Mouse (Mus musculus) C2C12 (cell line): ENCODE results near the gene Olfr683. TPM values are rescaled to one million over a fixed set of nuclear protein-coding genes. Genes with fewer than 3 reads are reported as not detected.

Experiments
- polyA plus RNA-seq: library from polyadenylated mRNA; unstranded; fragments of >200 nt; fragmentation: generic; extraction: Trizol; gene quantifications from one replicate; pipeline ENCODE4 v1.2.1, GENCODE M21; 2012; ENCODE audit warnings: missing spikeins

Gene Olfr683
- polyA plus RNA-seq, 1 experiment: not detected

Other genes starting within 250 kb of the Olfr683 start
- gene Olfr667, start 225.5 kb downstream of the Olfr683 start, polyA plus RNA-seq: not detected
- gene Olfr668, start 219.0 kb downstream of the Olfr683 start, polyA plus RNA-seq: not detected
- gene Olfr669, start 212.8 kb downstream of the Olfr683 start, polyA plus RNA-seq: not detected
- gene Olfr670, start 184.4 kb downstream of the Olfr683 start, polyA plus RNA-seq: not detected
- gene Olfr671, start 167.9 kb downstream of the Olfr683 start, polyA plus RNA-seq: not detected
- not detected for gene Olfr672, start 145.0 kb downstream of the Olfr683 start, polyA plus RNA-seq
- not detected for gene Olfr675, start 118.6 kb downstream of the Olfr683 start, polyA plus RNA-seq
- gene Olfr676, start 114.3 kb downstream of the Olfr683 start, polyA plus RNA-seq: not detected
- not detected for gene Olfr677, start 95.6 kb downstream of the Olfr683 start, polyA plus RNA-seq
- gene Olfr678, start 82.5 kb downstream of the Olfr683 start, polyA plus RNA-seq: not detected
- gene Olfr679, start 65.8 kb downstream of the Olfr683 start, polyA plus RNA-seq: not detected
- not detected for gene Olfr680-ps1, start 54.2 kb downstream of the Olfr683 start, polyA plus RNA-seq
- gene Olfr681, start 30.2 kb downstream of the Olfr683 start, polyA plus RNA-seq: not detected
- not detected for gene Olfr684, start 16.6 kb upstream of the Olfr683 start, polyA plus RNA-seq
- gene Olfr685, start 39.0 kb upstream of the Olfr683 start, polyA plus RNA-seq: not detected
- not detected for gene Olfr686, start 60.5 kb upstream of the Olfr683 start, polyA plus RNA-seq
- gene Olfr688, start 141.1 kb upstream of the Olfr683 start, polyA plus RNA-seq: not detected
- gene Olfr689, start 164.2 kb upstream of the Olfr683 start, polyA plus RNA-seq: not detected
- not detected for gene Olfr690, start 187.1 kb upstream of the Olfr683 start, polyA plus RNA-seq
- not detected for gene Olfr691, start 195.3 kb upstream of the Olfr683 start, polyA plus RNA-seq
- not detected for gene Olfr692, start 221.2 kb upstream of the Olfr683 start, polyA plus RNA-seq
- not detected for gene Gm5901, start 228.0 kb upstream of the Olfr683 start, polyA plus RNA-seq